Mouse (Mus musculus) midbrain, embryonic 16.5 days (tissue): Measurements from ENCODE around the gene Prss29. TPM values are rescaled to one million over a fixed set of nuclear protein-coding genes. Genes with fewer than 3 reads are reported as not detected.

Source experiments
- ATAC-seq: fragments of 200-750 bp; cut with Nextera tagmentation; 2 replicates; pipeline ENCODE4 v1.8.0; 2017; ENCODE audit warnings: moderate TSS enrichment
- H3K27ac ChIP-seq: fragments of 300-500 bp; sonication (generic); 2 replicates; pipeline ENCODE4 v1.5.1; 2014; ENCODE audit warnings: mild to moderate bottlenecking, low read length, mixed read lengths
- H3K27me3 ChIP-seq: fragments of 300-500 bp; sonication (generic); 2 replicates; pipeline ENCODE4 v1.6.1; 2014; ENCODE audit warnings: low read depth, low read length, mixed read lengths; ENCODE audit not compliant: control insufficient read depth, insufficient read depth
- H3K36me3 ChIP-seq: fragments of 300-500 bp; sonication (generic); 2 replicates; pipeline ENCODE4 v1.6.1; 2014; ENCODE audit warnings: mild to moderate bottlenecking, low read length, moderate library complexity, mixed read lengths; ENCODE audit not compliant: control insufficient read depth, insufficient read depth
- H3K4me1 ChIP-seq: fragments of 300-500 bp; sonication (generic); 2 replicates; pipeline ENCODE4 v1.6.1; 2014; ENCODE audit warnings: mild to moderate bottlenecking, low read length, mixed read lengths; ENCODE audit not compliant: control insufficient read depth, insufficient read depth
- H3K4me2 ChIP-seq: fragments of 300-500 bp; sonication (generic); 2 replicates; pipeline ENCODE4 v1.6.1; 2014; ENCODE audit warnings: mild to moderate bottlenecking, low read length, mixed read lengths
- H3K4me3 ChIP-seq: fragments of 300-500 bp; sonication (generic); 2 replicates; pipeline ENCODE4 v1.5.1; 2014; ENCODE audit warnings: low read depth, mild to moderate bottlenecking, low read length, moderate library complexity, mixed read lengths
- H3K9ac ChIP-seq: fragments of 300-500 bp; sonication (generic); 2 replicates; pipeline ENCODE4 v1.6.1; 2014; ENCODE audit warnings: low read depth, low read length, mixed read lengths
- H3K9me3 ChIP-seq: fragments of 300-500 bp; sonication (generic); replicated peaks from 2 replicates; pipeline ENCODE4 v1.6.1; 2014; ENCODE audit warnings: mild to moderate bottlenecking, low read length, mixed read lengths; ENCODE audit not compliant: control insufficient read depth, poor library complexity, severe bottlenecking
- WGBS: fragments of 180-500 bp; shearing (Covaris S2); extraction: QIAGEN DNeasy Blood & Tissue Kit; methylation state at CpG from one replicate; pipeline ENCODE4 v1.1.7; 2014; 5-methylcytosine and 5-hydroxymethylcytosine counted together
- polyA plus RNA-seq: library from polyadenylated mRNA; unstranded; fragments of >200 nt; fragmentation: Nextera tagmentation; extraction: Ambion mirVana; gene quantifications from 2 replicates; pipeline ENCODE4 v1.2.1, GENCODE M21; 2015

The Prss29 gene
- polyA plus RNA-seq = not detected in 2 replicates

DNA sequence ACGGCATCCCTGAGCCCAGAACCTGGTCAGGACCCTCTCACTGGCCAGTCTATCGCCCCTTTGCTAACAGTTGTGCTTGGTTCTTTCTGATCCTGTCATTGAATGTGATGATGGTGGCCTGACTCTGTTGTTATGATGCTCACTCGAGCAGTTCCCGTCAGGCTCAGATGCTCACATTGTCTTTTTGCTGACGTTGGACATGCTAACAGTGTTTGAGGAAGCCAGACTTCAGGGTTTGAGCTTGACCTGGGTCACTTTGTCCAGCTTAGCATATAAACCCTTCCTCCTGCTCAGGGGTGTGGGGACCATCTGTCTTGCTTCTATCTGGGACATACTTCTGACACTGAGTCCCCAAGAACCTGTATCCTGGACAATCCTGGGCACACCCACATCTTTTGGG is at the start of gene Prss29:
Gene Prss29 (plus strand): TSS at position 301 of the 400 bp plus-strand sequence.
- no peak within 1 kb of the TSS for H3K27ac ChIP-seq
- ATAC-seq = no peak
- H3K4me2 ChIP-seq = no peak within 1 kb of the TSS
- 78% methylated on average over 5 of the region's 5 CpGs for WGBS
- no peaks in the 10 kb centered on the region for H3K9me3 ChIP-seq
- H3K4me3 ChIP-seq = no peak within 1 kb of the TSS
- H3K36me3 ChIP-seq = no peaks in the 10 kb centered on the region
- H3K4me1 ChIP-seq = no peaks in the 10 kb centered on the region
- no peak within 1 kb of the TSS for H3K9ac ChIP-seq
- no peaks in the 10 kb centered on the region for H3K27me3 ChIP-seq

DNA sequence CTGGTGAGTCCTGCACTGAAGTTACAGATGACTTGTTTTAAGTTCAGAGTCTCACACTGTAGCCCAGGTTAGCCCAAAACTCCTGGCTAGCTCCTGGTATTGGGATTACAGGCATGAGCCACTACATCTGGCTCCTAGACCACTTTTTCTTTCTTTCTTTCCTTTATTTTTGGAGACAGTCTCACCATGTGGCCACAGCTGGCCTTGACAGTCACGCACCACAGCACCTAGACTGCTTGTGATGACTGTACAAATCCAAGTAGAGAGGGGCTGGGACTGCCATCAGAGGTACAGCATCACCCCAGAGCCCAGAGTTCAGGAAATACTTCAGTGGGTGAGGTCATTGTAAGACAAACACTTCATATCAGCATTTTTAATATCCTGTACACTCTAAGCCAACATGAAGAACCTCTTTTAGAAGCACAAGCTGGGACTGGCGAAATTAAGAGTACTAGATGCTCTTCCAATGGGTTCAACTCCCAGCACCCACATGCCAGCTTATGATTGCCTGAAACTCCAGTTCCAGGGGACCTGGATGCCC is 47.6 kb upstream of the Prss29 start:
- H3K27me3 ChIP-seq = no peaks in the 10 kb centered on the region
- WGBS = 80% methylated on average over 2 of the region's 2 CpGs
- H3K9me3 ChIP-seq = no peaks in the 10 kb centered on the region
- peaks cover 26% of the 10 kb centered on the region for H3K4me1 ChIP-seq
- no peak overlapping the region for H3K4me3 ChIP-seq
- peak overlapping the region; percentile 96; the same call in 1 of the 2 replicates for H3K4me2 ChIP-seq
- no peak overlapping the region for H3K9ac ChIP-seq
- peaks cover 19% of the 10 kb centered on the region for H3K36me3 ChIP-seq
- no peak for ATAC-seq
- no peak overlapping the region for H3K27ac ChIP-seq

GRCm38 (mm10) chr17:25272326-25272725 is 46.1 kb upstream of the Prss29 start:
- Histone ChIP-seq H3K36me3 (peaks cover 7% of the 10 kb centered on the region; the same call in 1 of the 2 replicates), H3K4me3 (peak overlapping the region; percentile 81), H3K27ac (peak overlapping the region; percentile 100; the same call in 1 of the 2 replicates), H3K9me3 (no peaks in the 10 kb centered on the region), H3K27me3 (no peaks in the 10 kb centered on the region), H3K9ac (peak overlapping the region; percentile 98), H3K4me2 (peak overlapping the region; percentile 96), H3K4me1 (peaks cover 26% of the 10 kb centered on the region)
- whole genome bisulfite sequencing = under 1% methylated on average over 10 of the region's 10 CpGs
- ATAC-seq = no peak

- no peaks in the 10 kb centered on the region for H3K27me3 ChIP-seq
- no peaks in the 10 kb centered on the region for H3K9me3 ChIP-seq
- H3K4me1 ChIP-seq = peaks cover 26% of the 10 kb centered on the region
- H3K4me3 ChIP-seq = peak overlapping the region; percentile 81
- peak; percentile 92 for ATAC-seq
- H3K4me2 ChIP-seq = peak overlapping the region; percentile 96
- WGBS = under 1% methylated on average over 69 of the region's 92 CpGs
- 0 out of 2 replicates have a peak, but pooled peaks cover 3% of the 10 kb centered on the region for H3K36me3 ChIP-seq
- H3K9ac ChIP-seq = peak overlapping the region; percentile 98
- H3K27ac ChIP-seq = peak overlapping the region; percentile 100
These were observed 45.3 kb upstream of the Prss29 start for GRCm38 (mm10) chr17:25272951-25273705.

DNA sequence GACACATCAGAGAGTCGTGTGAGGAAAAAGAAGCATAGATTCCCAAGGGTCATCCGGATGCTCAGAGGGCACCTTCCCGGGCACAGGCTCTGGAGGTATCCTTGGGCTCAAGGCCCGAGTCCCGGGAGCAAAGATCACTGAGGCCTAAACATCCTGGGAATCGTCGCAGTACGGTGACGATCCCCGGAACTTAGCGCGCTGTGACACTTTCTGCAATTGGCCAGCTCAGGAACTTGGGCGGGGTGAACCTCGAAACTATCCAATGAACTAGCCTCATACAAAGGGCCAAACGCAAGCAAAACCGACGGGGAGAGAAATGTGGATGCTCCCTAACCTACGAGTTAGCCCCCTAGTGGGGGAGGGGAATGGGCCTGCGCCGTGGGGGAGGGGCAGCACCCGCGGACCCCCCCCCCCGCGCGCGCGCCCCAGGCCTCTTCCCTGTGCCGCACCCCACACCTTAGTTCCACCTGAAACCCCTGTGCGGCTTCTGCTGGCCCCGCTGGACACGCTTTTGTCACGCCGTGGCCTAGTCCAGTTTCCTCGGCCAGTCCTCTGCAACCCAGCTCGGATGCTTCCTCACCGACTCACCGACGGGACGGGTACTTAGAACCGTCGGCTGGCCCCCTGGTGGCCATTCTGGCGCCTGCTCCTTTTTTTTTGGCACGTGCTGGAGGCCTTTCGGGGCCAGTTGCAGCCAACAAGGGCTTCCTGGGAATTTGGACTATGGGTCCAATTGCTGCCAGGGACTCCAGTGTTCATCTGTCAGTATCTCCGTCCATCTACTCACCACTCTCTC is 44.5 kb upstream of the Prss29 start:
- under 1% methylated on average over 35 of the region's 45 CpGs for WGBS
- Histone ChIP-seq H3K36me3 (no peaks in the 10 kb centered on the region), H3K27me3 (no peaks in the 10 kb centered on the region), H3K4me3 (peak overlapping the region; percentile 81), H3K4me1 (peaks cover 26% of the 10 kb centered on the region), H3K9ac (peak overlapping the region; percentile 98), H3K27ac (peak overlapping the region; percentile 100), H3K4me2 (peak overlapping the region; percentile 50), H3K9me3 (no peaks in the 10 kb centered on the region)
- peak; percentile 87 for ATAC-seq

- no peaks in the 10 kb centered on the region for H3K9me3 ChIP-seq
- H3K27me3 ChIP-seq = no peaks in the 10 kb centered on the region
- no peak for ATAC-seq
- peaks cover 26% of the 10 kb centered on the region for H3K4me1 ChIP-seq
- H3K27ac ChIP-seq = peak within 1 kb of the TSS; percentile 100
- H3K4me3 ChIP-seq = peak within 1 kb of the TSS; percentile 81
- H3K4me2 ChIP-seq = peak within 1 kb of the TSS; percentile 50
- H3K9ac ChIP-seq = peak within 1 kb of the TSS; percentile 98
- WGBS = 82% methylated on average over 9 of the region's 9 CpGs
- no peaks in the 10 kb centered on the region for H3K36me3 ChIP-seq
These were observed 43.7 kb upstream of the Prss29 start, which contains the start of gene Ube2i for GRCm38 (mm10) chr17:25274571-25275346. TSS of gene Ube2i (minus strand) at chr17:25274622.

DNA sequence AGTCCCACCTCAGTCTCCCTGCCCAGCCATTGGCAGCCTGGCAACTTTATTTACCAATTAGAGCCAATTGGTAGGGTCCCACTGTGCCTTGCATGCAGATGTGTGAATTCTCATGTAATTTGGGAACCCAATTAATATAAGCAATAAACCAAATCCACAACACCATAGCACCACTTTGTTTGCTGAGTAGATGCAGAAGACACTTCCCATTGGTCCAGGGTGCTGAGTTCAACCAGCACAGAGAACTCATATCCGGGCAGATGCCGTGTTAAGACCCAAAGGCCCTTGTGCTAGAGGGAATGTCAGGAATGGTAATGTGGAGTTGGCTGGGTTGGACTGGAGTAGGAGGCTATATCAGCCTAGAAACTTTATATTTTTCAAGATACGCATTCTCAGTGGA is 42.6 kb upstream of the Prss29 start:
- Histone ChIP-seq H3K27me3 (no peaks in the 10 kb centered on the region), H3K4me2 (no peak overlapping the region), H3K36me3 (no peaks in the 10 kb centered on the region), H3K4me1 (peaks cover 16% of the 10 kb centered on the region), H3K27ac (no peak overlapping the region), H3K9ac (no peak overlapping the region), H3K4me3 (no peak overlapping the region), H3K9me3 (no peaks in the 10 kb centered on the region)
- WGBS = 94% methylated on average over 3 of the region's 3 CpGs
- no peak for ATAC-seq

DNA sequence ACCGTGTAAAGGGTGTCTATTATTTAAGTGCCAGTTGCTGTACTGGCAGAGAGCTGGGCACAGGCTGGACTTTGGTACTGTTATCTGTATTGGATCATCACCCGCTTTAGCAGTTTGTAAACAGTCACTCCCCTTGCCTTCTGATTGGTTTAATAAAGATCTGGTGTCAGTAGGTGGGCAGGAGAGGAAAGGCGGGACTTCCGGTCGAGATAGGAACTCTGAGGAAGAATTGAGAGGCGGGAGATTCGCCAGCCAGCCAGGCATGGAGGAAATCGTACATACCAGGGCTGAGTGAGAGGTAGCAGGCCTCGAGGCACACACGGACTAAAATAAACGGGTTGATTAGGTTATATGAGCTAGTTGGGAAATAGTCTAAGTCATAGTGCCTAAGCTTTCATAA is 36.3 kb upstream of the Prss29 start:
- Histone ChIP-seq H3K27ac (no peak overlapping the region), H3K4me3 (no peak overlapping the region), H3K4me1 (no peaks in the 10 kb centered on the region), H3K36me3 (no peaks in the 10 kb centered on the region), H3K4me2 (no peak overlapping the region), H3K9me3 (no peaks in the 10 kb centered on the region), H3K9ac (no peak overlapping the region), H3K27me3 (no peaks in the 10 kb centered on the region)
- no peak for ATAC-seq
- 35% methylated on average over 11 of the region's 11 CpGs for WGBS
